Mouse (Mus musculus) heart, adult 9 months (tissue): ENCODE measurements around the gene Atxn10.

ENCODE experiments used
- DNase-seq, 2 experiments: peaks; one replicate each; pipeline ENCODE4 v3.0.0; 2022; ENCODE audit warnings: low spot score in 2 of 2

Gene Atxn10

GRCm38 (mm10) chr15:85334234-85334633 is 1.8 kb upstream of the Atxn10 start:
- DNase-seq = no peak

- DNase-seq = peak; percentile 66 to 70
These were observed 401 bp downstream of the Atxn10 start for GRCm38 (mm10) chr15:85336301-85336991.

GRCm38 (mm10) chr15:85337219-85337618 is 1.2 kb downstream of the Atxn10 start:
- DNase-seq = no peak

- no peak for DNase-seq
These were observed 1.9 kb downstream of the Atxn10 start for GRCm38 (mm10) chr15:85337979-85338378.

GRCm38 (mm10) chr15:85342246-85342645 is 6.2 kb downstream of the Atxn10 start:
- DNase-seq = no peak

- no peak for DNase-seq
These were observed 8.6 kb downstream of the Atxn10 start for GRCm38 (mm10) chr15:85344673-85345072.

- DNase-seq = no peak
These were observed 11.1 kb downstream of the Atxn10 start for GRCm38 (mm10) chr15:85347058-85347700.

- DNase-seq = no peak
These were observed 14.1 kb downstream of the Atxn10 start for GRCm38 (mm10) chr15:85350144-85350543.

GRCm38 (mm10) chr15:85354060-85354459 is 18.0 kb downstream of the Atxn10 start:
- DNase-seq = no peak

GRCm38 (mm10) chr15:85356112-85356511 is 20.1 kb downstream of the Atxn10 start:
- DNase-seq = no peak

GRCm38 (mm10) chr15:85357465-85358225 is 21.6 kb downstream of the Atxn10 start:
- no peak for DNase-seq

GRCm38 (mm10) chr15:85359483-85359882 is 23.4 kb downstream of the Atxn10 start:
- DNase-seq = no peak

GRCm38 (mm10) chr15:85359901-85360300 is 23.9 kb downstream of the Atxn10 start:
- DNase-seq = no peak

GRCm38 (mm10) chr15:85364366-85364765 is 28.3 kb downstream of the Atxn10 start:
- DNase-seq = no peak

- DNase-seq = no peak
These were observed 30.9 kb downstream of the Atxn10 start for GRCm38 (mm10) chr15:85366938-85367337.

GRCm38 (mm10) chr15:85369765-85370164 is 33.7 kb downstream of the Atxn10 start:
- no peak for DNase-seq

GRCm38 (mm10) chr15:85373125-85373524 is 37.1 kb downstream of the Atxn10 start:
- no peak for DNase-seq

- DNase-seq = peak in 1 of 2 experiments; percentile 6
These were observed 47.4 kb downstream of the Atxn10 start for GRCm38 (mm10) chr15:85383477-85383876.

- DNase-seq = no peak
These were observed 52.7 kb downstream of the Atxn10 start for GRCm38 (mm10) chr15:85388696-85389095.

GRCm38 (mm10) chr15:85389915-85390314 is 53.9 kb downstream of the Atxn10 start:
- no peak for DNase-seq

- DNase-seq = no peak
These were observed 59.3 kb downstream of the Atxn10 start for GRCm38 (mm10) chr15:85395360-85395759.

GRCm38 (mm10) chr15:85401926-85402325 is 65.9 kb downstream of the Atxn10 start:
- DNase-seq = no peak
